Mouse (Mus musculus) spleen, adult 2 months (tissue): Measurements from ENCODE around the gene Sh3tc1. TPM values are rescaled to one million over a fixed set of nuclear protein-coding genes. Genes with fewer than 3 reads are reported as not detected.

Experiments
- DNase-seq, 2 experiments: peaks; one replicate each; pipeline versions ENCODE4 v3.0.0 to v3.0.0-alpha.2; 2012 to 2021; ENCODE audit warnings: low spot score in 2 of 2, low read depth in 1 of 2
- H3K27ac ChIP-seq: fragments of 200-500 bp; 2 replicates; pipeline ENCODE4 v1.5.1; 2012; ENCODE audit warnings: low read length, inconsistent platforms; ENCODE audit not compliant: insufficient read depth
- H3K27me3 ChIP-seq: fragments of 200-500 bp; 2 replicates; pipeline ENCODE4 v1.6.1; 2012; ENCODE audit warnings: mild to moderate bottlenecking, moderate library complexity, low read length, inconsistent platforms; ENCODE audit not compliant: control insufficient read depth, insufficient read depth
- H3K36me3 ChIP-seq: fragments of 200-500 bp; 2 replicates; pipeline ENCODE4 v1.6.1; 2012; ENCODE audit warnings: mild to moderate bottlenecking, low read length, inconsistent platforms; ENCODE audit not compliant: control insufficient read depth, insufficient read depth
- H3K4me1 ChIP-seq: fragments of 200-500 bp; 2 replicates; pipeline ENCODE4 v1.6.1; 2011; ENCODE audit warnings: inconsistent platforms; ENCODE audit not compliant: control insufficient read depth, insufficient read depth, insufficient read length
- H3K4me3 ChIP-seq: fragments of 200-500 bp; 2 replicates; pipeline ENCODE4 v1.5.1; 2011; ENCODE audit warnings: mild to moderate bottlenecking, inconsistent platforms; ENCODE audit not compliant: insufficient read depth, insufficient read length; ENCODE audit errors: extremely low read depth
- CTCF ChIP-seq: fragments of 200-500 bp; IDR thresholded peaks from 2 replicates; pipeline ENCODE4 v1.5.1; 2011; ENCODE audit warnings: mild to moderate bottlenecking, inconsistent platforms; ENCODE audit not compliant: insufficient read depth, insufficient read length, insufficient replicate concordance; ENCODE audit errors: extremely low read depth
- POLR2A ChIP-seq: fragments of 200-500 bp; IDR thresholded peaks from 2 replicates; pipeline ENCODE4 v1.6.1; 2011; ENCODE audit warnings: low read depth, low read length, inconsistent platforms
- WGBS: fragments of 180-500 bp; shearing (Covaris S2); methylation state at CpG from one replicate; pipeline ENCODE4 v1.1.7; 2018; 5-methylcytosine and 5-hydroxymethylcytosine counted together
- polyA plus RNA-seq: library from polyadenylated mRNA; depleted of rRNA; stranded (reverse); fragments of >200 nt; gene quantifications from 2 replicates; pipeline ENCODE4 v1.2.3, GENCODE M21; 2012

Gene Sh3tc1
- polyA plus RNA-seq, 1 experiment: 10.7 TPM

GRCm38 (mm10) chr5:35773274-35774136, 33.7 kb upstream of the Sh3tc1 start:
- H3K4me1 ChIP-seq: no peaks in the 10 kb centered on the region
- no peaks in the 10 kb centered on the region for H3K27me3 ChIP-seq
- no peak for DNase-seq
- no peak overlapping the region for H3K27ac ChIP-seq
- no peak for TF ChIP-seq CTCF
- TF ChIP-seq POLR2A: no peak
- H3K36me3 ChIP-seq: no peaks in the 10 kb centered on the region
- no peak overlapping the region for H3K4me3 ChIP-seq
- 32% methylated on average over 13 of the region's 13 CpGs for WGBS

- 44% methylated on average over 14 of the region's 14 CpGs for WGBS
- no peak for DNase-seq
- no peak for TF ChIP-seq CTCF
- TF ChIP-seq POLR2A: no peak
These were observed 31.3 kb upstream of the Sh3tc1 start for GRCm38 (mm10) chr5:35770891-35771663.

DNA sequence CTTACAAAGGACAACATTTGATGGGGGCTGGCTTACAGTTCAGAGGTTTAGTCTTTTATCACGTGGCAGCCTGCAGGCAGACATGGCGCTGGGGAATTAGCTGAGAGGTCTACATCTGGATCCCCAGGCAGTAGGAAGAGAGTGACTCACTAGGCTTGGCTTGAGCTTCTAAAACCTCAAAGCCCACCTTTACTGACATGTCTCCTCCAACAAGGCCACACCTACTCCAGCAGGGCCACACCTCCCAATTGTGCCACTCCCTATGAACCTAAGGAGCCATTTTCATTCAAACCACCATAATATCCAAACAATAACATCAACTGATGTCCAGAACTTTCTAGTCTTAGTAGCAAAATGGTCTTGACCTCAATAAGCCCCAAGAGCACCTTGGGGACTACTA, 30.5 kb upstream of the Sh3tc1 start:
- H3K27ac ChIP-seq: no peak overlapping the region
- H3K27me3 ChIP-seq: no peaks in the 10 kb centered on the region
- TF ChIP-seq CTCF (no peak), POLR2A (no peak)
- no peaks in the 10 kb centered on the region for H3K4me1 ChIP-seq
- no peaks in the 10 kb centered on the region for H3K36me3 ChIP-seq
- DNase-seq: no peak
- 95% methylated on average over 2 of the region's 2 CpGs for WGBS
- H3K4me3 ChIP-seq: no peak overlapping the region

More at GRCm38 (mm10) chr5:35770891-35771663, 31.3 kb upstream of the Sh3tc1 start:
- Histone ChIP-seq H3K4me3 (no peak overlapping the region), H3K27me3 (no peaks in the 10 kb centered on the region), H3K27ac (no peak overlapping the region), H3K36me3 (no peaks in the 10 kb centered on the region), H3K4me1 (no peaks in the 10 kb centered on the region)

DNA sequence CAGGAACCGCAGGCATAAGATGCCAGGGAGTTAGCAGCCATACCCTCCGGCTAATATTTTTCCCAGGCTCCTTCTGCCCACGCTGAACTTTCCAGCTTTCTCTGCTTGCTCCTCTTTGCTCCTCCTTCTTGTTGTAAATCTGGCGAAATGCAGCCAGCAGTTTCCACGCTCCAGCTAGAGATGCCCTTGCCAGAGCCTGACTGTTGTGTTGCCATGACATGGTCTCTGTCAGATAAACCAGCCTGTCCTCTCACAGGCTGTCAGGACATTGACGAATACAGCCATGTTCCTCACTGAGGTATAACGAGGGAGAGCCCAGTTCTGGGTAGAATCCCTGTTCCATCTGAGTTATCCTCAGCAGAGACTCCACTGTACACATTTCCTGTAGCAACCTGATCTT, 29.2 kb upstream of the Sh3tc1 start:
- Histone ChIP-seq H3K36me3 (no peaks in the 10 kb centered on the region), H3K4me1 (no peaks in the 10 kb centered on the region), H3K4me3 (no peak overlapping the region), H3K27me3 (no peaks in the 10 kb centered on the region), H3K27ac (no peak overlapping the region)
- no peak for DNase-seq
- 86% methylated on average over 7 of the region's 7 CpGs for WGBS
- TF ChIP-seq CTCF (no peak), POLR2A (no peak)

DNA sequence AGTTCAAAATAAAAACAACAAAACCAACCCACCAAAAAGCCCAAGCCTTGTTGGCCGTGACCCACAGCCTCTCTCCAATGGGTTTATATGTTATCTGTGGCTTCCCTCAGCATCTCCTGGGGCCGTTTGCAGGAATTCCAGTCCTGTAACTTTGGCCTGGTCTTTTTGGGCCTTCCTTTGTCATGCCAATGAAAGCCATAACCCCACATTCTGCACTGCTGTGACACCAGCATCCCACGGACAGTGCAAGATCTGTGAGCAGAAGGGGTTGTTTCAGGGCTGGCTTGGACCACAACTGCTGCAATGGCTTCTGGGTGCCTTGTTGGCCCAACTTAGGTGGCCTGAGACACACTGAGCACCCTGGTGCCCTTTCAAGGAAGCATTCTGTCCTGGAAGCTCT, 28.7 kb upstream of the Sh3tc1 start:
- WGBS: 77% methylated on average over 3 of the region's 3 CpGs
- no peaks in the 10 kb centered on the region for H3K27me3 ChIP-seq
- H3K36me3 ChIP-seq: no peaks in the 10 kb centered on the region
- no peak for DNase-seq
- no peaks in the 10 kb centered on the region for H3K4me1 ChIP-seq
- no peak overlapping the region for H3K4me3 ChIP-seq
- no peak for TF ChIP-seq POLR2A
- no peak for TF ChIP-seq CTCF
- H3K27ac ChIP-seq: no peak overlapping the region

DNA sequence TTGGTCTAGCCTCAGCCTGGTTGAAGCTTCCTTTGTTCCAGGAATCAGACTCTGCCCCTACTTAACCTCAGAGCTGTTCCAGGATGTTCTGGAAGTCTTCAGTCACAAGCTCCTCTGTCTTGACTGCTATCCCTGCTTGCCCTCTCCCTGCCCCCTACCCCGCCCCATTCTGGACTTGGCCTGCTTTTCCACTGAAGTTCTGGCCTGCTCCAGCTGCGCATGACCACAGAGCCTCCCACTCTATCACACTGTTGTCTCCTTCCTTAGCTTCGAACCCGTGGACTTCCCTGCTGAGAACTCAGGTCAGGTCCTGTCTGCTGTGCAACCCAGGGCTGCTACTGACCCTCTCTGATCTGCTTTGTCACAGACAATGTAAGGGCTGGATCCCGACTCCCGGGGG, 26.1 kb upstream of the Sh3tc1 start:
- Histone ChIP-seq H3K36me3 (no peaks in the 10 kb centered on the region), H3K27ac (no peak overlapping the region), H3K4me1 (no peaks in the 10 kb centered on the region), H3K4me3 (no peak overlapping the region), H3K27me3 (no peaks in the 10 kb centered on the region)
- WGBS: 76% methylated on average over 6 of the region's 6 CpGs
- TF ChIP-seq CTCF (no peak), POLR2A (no peak)
- no peak for DNase-seq

GRCm38 (mm10) chr5:35762850-35763249, 23.1 kb upstream of the Sh3tc1 start:
- no peak for DNase-seq
- TF ChIP-seq POLR2A (no peak), CTCF (no peak)
- no peaks in the 10 kb centered on the region for H3K36me3 ChIP-seq
- no peaks in the 10 kb centered on the region for H3K27me3 ChIP-seq
- 69% methylated on average over 10 of the region's 10 CpGs for WGBS
- H3K27ac ChIP-seq: no peak overlapping the region
- no peak overlapping the region for H3K4me3 ChIP-seq
- H3K4me1 ChIP-seq: peaks cover 4% of the 10 kb centered on the region; the same call in 1 of the 2 replicates
